Mouse (Mus musculus): ENCODE results near the gene Vapa. TPM values are rescaled to one million over a fixed set of nuclear protein-coding genes. Genes with fewer than 3 reads are reported as not detected.

Vapa gene
- polyA plus RNA-seq, 1 experiment from 2014 or later: 141 TPM

GRCm38 (mm10) chr17:65608312-65608687, 5.1 kb downstream of the Vapa start:
- POLR2A ChIA-PET: no interaction called here
- no peak for ATAC-seq
- in situ Hi-C loops (cut with MboI; ENCODE audit: low pct_unique_long_range_greater_than_20kb): loop anchor here (5.0 to 25.0 kb wide), 2 partner anchors 164 to 504 kb away; partner anchors contain the start of genes Ddx11, Ndufv2, Rab31 and Washc1

GRCm38 (mm10) chr17:65607574-65608311, 5.6 kb downstream of the Vapa start:
- POLR2A ChIA-PET: no interaction called here

More at GRCm38 (mm10) chr17:65608312-65608687, 5.1 kb downstream of the Vapa start:
- H3K27me3 ChIP-seq: no peaks in the 10 kb centered on the region
- CTCF ChIA-PET: no interaction called here
- TF ChIP-seq CTCF (IDR thresholded peaks at IDR 0.05): no peak
- DNase-seq (ENCODE audit: low read depth, low spot score): no peak

DNA sequence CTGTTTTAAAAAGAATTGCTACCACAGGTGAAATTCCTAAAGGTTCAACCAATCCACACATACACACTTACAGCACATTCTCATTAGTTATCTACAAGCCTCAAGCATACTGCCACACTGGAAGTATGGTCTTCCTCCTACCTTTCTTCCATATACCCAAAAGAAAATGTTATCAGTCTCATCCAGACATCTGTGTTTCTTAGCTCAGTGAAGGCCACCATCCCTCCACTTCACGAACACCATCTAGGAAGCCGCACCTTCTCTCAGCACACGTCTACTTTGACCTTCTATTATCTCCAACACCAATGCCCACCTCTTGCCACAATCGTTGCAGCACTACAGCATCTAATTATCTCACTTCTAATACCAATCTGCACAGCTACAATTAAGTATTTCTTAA, 7.3 kb downstream of the Vapa start:
- DNase-seq (ENCODE audit: low read depth, low spot score): no peak
- in situ Hi-C loops (cut with MboI; ENCODE audit: low pct_unique_long_range_greater_than_20kb): loop anchor here (5.0 to 25.0 kb wide), 2 partner anchors 166 to 506 kb away; partner anchors contain the start of genes Ddx11, Ndufv2, Rab31 and Washc1
- no peak for ATAC-seq
- no peaks in the 10 kb centered on the region for H3K27me3 ChIP-seq
- ChIA-PET CTCF (no interaction called here), POLR2A (no interaction called here)
- no peak for TF ChIP-seq CTCF (IDR thresholded peaks at IDR 0.05)

More at GRCm38 (mm10) chr17:65607574-65608311, 5.6 kb downstream of the Vapa start:
- CTCF ChIA-PET: no interaction called here
- TF ChIP-seq CTCF (IDR thresholded peaks at IDR 0.05): no peak
- H3K27me3 ChIP-seq: no peaks in the 10 kb centered on the region
- ATAC-seq (no peak), DNase-seq (ENCODE audit: low read depth, low spot score) (no peak)
- in situ Hi-C loops (cut with MboI; ENCODE audit: low pct_unique_long_range_greater_than_20kb): loop anchor here (5.0 to 25.0 kb wide), 2 partner anchors 165 to 505 kb away; partner anchors contain the start of genes Ddx11, Ndufv2, Rab31 and Washc1

GRCm38 (mm10) chr17:65604892-65605291, 8.5 kb downstream of the Vapa start:
- POLR2A ChIA-PET: no interaction called here
- in situ Hi-C loops (cut with MboI; ENCODE audit: low pct_unique_long_range_greater_than_20kb): loop anchor here (5.0 to 25.0 kb wide), 2 partner anchors 167 to 507 kb away; partner anchors contain the start of genes Ddx11, Ndufv2, Rab31 and Washc1

GRCm38 (mm10) chr17:65604315-65604714, 9.0 kb downstream of the Vapa start:
- in situ Hi-C loops (cut with MboI; ENCODE audit: low pct_unique_long_range_greater_than_20kb): loop anchor here (25.0 kb wide), 1 partner anchor 508 kb away; the partner anchor contains the start of genes Ddx11, Ndufv2 and Washc1
- no peaks in the 10 kb centered on the region for H3K27me3 ChIP-seq
- POLR2A ChIA-PET: no interaction called here
- ATAC-seq (peak; percentile 57), DNase-seq (ENCODE audit: low read depth, low spot score) (no peak)
- CTCF ChIA-PET: no interaction called here
- no peak for TF ChIP-seq CTCF (IDR thresholded peaks at IDR 0.05)

More at GRCm38 (mm10) chr17:65604892-65605291, 8.5 kb downstream of the Vapa start:
- DNase-seq (ENCODE audit: low read depth, low spot score) (no peak), ATAC-seq (no peak)
- TF ChIP-seq CTCF (IDR thresholded peaks at IDR 0.05): no peak
- CTCF ChIA-PET: no interaction called here
- H3K27me3 ChIP-seq: no peaks in the 10 kb centered on the region

DNA sequence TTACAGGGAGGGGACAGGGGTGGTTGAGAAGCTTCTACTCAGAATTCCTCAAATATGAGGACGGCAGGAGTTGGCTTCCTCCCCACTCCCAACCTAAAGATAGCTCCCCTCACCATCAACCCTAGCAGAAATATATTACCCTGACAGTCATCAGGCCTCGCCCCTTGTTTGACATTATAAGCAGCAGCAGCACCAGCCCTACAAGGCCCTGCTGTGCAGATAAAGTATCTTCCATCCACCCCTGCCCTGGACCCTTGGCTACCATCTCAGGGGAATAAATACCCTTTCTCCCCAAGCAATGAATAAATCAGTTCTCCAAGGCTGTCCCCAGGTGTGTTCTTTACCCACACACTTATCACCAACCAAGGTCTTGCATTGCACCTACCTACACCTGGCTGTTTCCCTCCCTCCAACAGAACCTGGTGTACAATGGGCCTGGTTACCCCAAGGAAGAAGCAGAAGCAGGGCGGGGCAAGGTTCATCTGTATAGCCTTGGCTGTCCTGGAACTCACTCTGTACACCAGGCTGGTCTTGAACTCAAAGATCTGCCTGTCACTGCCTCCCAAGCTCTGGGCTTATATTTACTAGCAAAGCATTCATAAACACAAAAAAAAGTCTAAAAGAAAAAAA, 15.4 kb downstream of the Vapa start:
- CTCF ChIA-PET: interaction anchor here (3.8 kb wide), 1 partner anchor 12 kb away, joined by 15 read pairs; no protein-coding TSS in a partner anchor
- POLR2A ChIA-PET: interaction anchor here (1.3 kb wide), 1 partner anchor 14 kb away, joined by 4 read pairs; no protein-coding TSS in a partner anchor
- H3K27me3 ChIP-seq: no peaks in the 10 kb centered on the region
- TF ChIP-seq CTCF (IDR thresholded peaks at IDR 0.05): no peak
- ATAC-seq: no peak
- no peak for DNase-seq (ENCODE audit: low read depth, low spot score)
- in situ Hi-C loops (cut with MboI; ENCODE audit: low pct_unique_long_range_greater_than_20kb): no loop called here

DNA sequence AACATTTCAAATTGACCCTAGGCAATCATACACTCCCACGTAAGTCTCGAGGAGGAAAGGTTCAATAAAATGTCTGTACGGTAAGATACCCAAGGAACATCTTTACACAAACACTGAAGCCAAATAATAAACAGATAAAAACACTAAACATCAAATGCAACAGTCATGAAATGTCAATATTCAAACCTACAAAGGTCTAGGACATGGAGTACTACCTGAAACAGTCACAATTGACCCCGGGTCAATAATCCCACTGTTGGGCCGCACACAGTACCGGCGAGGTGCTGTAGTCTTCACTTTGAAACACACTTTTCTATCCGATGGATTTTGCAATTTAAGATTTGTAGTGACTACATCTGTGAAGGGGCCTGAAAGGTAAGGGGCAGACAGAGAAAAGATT, 18.7 kb downstream of the Vapa start:
- ATAC-seq: no peak
- H3K27me3 ChIP-seq: no peaks in the 10 kb centered on the region
- ChIA-PET POLR2A (no interaction called here), CTCF (no interaction called here)
- in situ Hi-C loops (cut with MboI; ENCODE audit: low pct_unique_long_range_greater_than_20kb): no loop called here
- no peak for DNase-seq (ENCODE audit: low read depth, low spot score)
- no peak for TF ChIP-seq CTCF (IDR thresholded peaks at IDR 0.05)

GRCm38 (mm10) chr17:65586892-65587291, 26.5 kb downstream of the Vapa start:
- ATAC-seq (no peak), DNase-seq (ENCODE audit: low read depth, low spot score) (no peak)
- H3K27me3 ChIP-seq: no peaks in the 10 kb centered on the region
- POLR2A ChIA-PET: no interaction called here
- CTCF ChIA-PET: interaction anchor here (3.1 kb wide), 1 partner anchor 10 kb away, joined by 15 read pairs; no protein-coding TSS in a partner anchor
- in situ Hi-C loops (cut with MboI; ENCODE audit: low pct_unique_long_range_greater_than_20kb): no loop called here
- no peak for TF ChIP-seq CTCF (IDR thresholded peaks at IDR 0.05)

DNA sequence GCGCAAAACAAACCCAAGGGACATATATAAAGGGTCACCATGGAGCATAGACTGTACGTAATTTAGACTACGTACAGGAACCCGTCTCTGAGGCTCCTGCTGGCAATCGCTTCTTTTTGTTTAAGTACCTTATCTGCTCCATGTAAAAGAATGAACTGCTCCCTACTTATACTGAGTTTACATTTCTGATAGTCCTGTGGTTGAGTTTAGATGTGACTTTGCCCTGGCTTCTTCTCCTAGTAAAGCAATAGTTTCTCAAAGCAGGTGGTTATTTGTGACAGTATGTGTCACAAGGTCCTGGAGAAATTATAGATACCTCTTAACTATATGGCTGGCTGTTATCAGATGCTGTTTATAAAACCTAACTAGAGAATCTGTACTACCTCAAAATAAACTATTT, 31.9 kb downstream of the Vapa start:
- DNase-seq (ENCODE audit: low read depth, low spot score) (no peak), ATAC-seq (no peak)
- TF ChIP-seq CTCF (IDR thresholded peaks at IDR 0.05): no peak
- H3K27me3 ChIP-seq: no peaks in the 10 kb centered on the region
- CTCF ChIA-PET: no interaction called here
- in situ Hi-C loops (cut with MboI; ENCODE audit: low pct_unique_long_range_greater_than_20kb): no loop called here
- POLR2A ChIA-PET: no interaction called here

DNA sequence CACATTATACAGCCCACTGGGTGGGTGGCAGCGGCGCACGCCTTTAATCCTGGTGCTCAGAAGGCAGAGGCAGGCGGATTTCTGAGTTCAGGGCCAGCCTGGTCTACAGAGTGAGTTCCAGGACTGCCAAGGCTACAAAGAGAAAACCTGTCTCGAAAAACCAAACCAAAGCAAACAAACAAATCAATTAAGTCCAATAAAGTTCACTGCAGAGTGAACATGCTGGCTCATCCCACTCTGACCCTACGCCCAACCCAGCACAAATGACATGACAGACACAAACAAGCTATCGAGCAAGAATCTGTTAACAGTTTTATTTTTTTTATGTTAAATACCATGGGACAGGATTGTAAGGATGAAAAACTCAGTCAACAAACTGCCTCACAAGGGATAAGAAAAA, 33.6 kb downstream of the Vapa start:
- in situ Hi-C loops (cut with MboI; ENCODE audit: low pct_unique_long_range_greater_than_20kb): no loop called here
- CTCF ChIA-PET: no interaction called here
- POLR2A ChIA-PET: no interaction called here

GRCm38 (mm10) chr17:65575339-65575738, 38.0 kb downstream of the Vapa start:
- no peaks in the 10 kb centered on the region for H3K27me3 ChIP-seq
- ChIA-PET CTCF (interaction anchor here (3.3 kb wide), 1 partner anchor 10 kb away, joined by 11 read pairs; no protein-coding TSS in a partner anchor), POLR2A (no interaction called here)
- peak; percentile 57 for TF ChIP-seq CTCF (IDR thresholded peaks at IDR 0.05)
- DNase-seq (ENCODE audit: low read depth, low spot score): no peak
- in situ Hi-C loops (cut with MboI; ENCODE audit: low pct_unique_long_range_greater_than_20kb): no loop called here
- no peak for ATAC-seq

More for the DNA sequence above, 33.6 kb downstream of the Vapa start:
- ATAC-seq (no peak), DNase-seq (ENCODE audit: low read depth, low spot score) (no peak)
- H3K27me3 ChIP-seq: no peaks in the 10 kb centered on the region
- TF ChIP-seq CTCF (IDR thresholded peaks at IDR 0.05): no peak
